Mouse (Mus musculus): ENCODE data around the gene Tle4. TPM values are rescaled to one million over a fixed set of nuclear protein-coding genes. Genes with fewer than 3 reads are reported as not detected.
"Not testable (repeated sequence)": the region's sequence is repeated elsewhere in the genome, so short reads cannot be mapped to it uniquely, and the experiment has no call there.

Tle4 gene
- total RNA-seq (2021) = 10 to 100 TPM in 1 of 2 experiments, 1 to 10 TPM in 1; 7.8 to 11.2 TPM
- polyA plus RNA-seq (2012; rRNA removed) = 5.2 and 6.0 TPM in 2 replicates
- long read RNA-seq, partial matches to known transcripts = 1 of 1 reads
- long read RNA-seq, other reads (novel, unspliced or antisense) = 0 of 1 reads

DNA sequence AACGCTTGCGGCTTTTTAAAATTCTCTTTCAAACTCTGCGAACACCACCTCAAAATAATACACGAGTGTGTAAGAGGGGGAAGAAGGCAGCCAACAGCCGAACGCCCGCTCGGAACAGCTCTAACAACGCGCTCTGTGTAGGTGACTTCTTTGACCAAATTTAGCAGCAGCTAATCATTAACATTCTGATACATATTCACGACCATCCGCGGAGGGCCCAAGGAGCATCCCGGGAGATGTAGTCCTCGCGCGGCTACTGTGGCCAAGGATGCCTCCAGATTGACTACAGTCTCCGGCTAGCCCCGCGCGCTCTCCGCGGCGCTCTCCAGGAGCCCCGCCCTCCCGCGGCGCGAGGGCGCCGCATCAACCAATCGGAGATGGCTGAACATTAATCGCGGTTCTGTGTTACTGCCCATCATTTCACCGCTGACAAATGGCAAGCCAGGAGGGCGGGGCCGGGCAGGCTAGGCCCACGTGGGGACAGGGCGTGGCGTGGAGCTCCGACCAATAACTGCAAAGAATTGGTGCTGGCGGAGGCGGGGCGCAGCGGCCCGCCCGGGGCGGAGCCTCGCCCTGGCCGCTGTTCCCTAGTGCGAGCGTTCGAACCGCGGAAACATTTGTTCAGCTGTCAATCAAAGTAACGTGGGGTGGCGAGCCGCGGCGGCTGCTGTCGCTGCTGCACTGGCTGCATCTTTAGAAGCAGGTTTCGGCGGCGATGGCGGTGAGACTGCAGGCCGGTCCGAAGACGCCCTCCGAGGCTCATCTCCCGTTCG lies at the start of gene Tle4:
TSS of gene Tle4 (minus strand) at position 135 of the 773 bp plus-strand sequence.
- peak; percentile 100 for DNase-seq

DNA sequence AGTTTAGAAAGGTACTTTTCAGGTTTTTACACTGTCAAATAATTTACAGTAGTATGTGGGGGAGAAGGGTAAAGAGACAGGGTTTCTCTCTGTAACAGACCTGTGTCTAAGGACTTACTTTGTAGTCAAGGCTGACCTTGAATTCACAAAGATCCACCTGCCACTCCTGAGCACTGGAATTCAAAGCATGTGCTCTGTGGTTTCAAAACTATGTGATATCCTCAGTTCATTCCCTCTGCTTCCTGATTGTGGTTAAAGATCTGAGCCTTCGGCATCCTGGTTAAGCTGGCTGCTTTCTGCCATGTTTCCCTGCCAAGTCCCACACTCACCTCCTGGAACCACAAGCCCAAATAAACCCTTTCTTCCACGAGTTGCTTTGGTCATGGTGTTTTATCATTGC lies 47.8 kb upstream of the Tle4 start:
- DNase-seq = no peak

DNA sequence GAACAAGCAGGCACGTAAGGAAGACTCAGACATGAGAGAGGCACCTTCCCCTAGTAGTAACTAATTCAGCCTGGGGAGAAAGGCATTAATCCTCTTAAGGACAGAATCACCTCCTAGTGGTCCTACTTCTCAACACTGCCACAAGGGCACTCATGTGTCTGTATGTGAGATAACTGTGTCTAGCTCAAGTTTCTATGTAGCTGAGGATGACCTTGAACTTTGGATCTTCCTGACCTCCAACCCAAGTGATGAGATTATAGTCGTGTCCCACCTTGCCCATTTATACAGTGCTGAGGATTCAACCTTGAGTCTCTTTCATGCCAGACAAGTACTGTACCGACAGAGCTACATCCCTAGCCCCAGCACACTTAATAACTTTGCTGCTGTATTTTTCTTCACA lies 46.9 kb upstream of the Tle4 start:
- no peak for DNase-seq

DNA sequence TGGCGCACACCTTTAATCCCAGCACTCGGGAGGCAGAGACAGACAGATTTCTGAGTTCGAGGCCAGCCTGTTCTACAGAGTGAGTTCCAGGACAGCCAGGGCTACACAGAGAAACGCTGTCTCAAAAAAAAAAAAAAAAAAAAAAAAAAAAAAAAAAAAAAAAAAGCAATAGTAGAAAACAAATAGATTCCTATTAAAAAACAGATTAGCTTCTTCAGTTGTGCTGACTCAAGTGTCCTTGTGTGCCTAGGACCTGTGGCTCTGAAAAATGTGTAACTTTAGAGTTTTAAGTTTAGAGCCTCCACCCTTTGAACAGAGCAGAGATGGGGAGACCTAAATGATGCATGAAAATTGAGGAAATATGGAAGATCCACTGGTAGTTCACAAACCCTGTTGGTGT lies 45.2 kb upstream of the Tle4 start:
- DNase-seq = not testable (repeated sequence)

DNA sequence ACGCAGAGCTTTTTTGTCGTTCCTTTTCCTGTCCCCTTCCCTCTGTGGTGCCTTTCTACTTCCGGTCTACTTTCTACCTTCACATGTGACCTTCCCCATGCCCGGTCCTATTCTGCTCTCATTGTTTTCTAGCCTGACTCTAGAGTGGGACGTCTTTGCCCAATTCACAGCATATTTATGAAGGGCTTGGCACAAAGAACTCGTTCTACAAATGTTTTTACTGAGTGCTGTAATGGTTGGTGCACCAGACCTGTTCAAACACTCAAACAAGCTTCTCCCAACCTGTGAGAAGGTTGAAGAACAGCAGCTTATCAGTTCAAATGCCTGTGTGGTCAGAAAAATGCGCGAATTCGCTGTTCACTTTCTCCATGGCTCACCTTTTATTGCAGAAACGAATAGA lies 44.8 kb upstream of the Tle4 start:
- DNase-seq = no peak

DNA sequence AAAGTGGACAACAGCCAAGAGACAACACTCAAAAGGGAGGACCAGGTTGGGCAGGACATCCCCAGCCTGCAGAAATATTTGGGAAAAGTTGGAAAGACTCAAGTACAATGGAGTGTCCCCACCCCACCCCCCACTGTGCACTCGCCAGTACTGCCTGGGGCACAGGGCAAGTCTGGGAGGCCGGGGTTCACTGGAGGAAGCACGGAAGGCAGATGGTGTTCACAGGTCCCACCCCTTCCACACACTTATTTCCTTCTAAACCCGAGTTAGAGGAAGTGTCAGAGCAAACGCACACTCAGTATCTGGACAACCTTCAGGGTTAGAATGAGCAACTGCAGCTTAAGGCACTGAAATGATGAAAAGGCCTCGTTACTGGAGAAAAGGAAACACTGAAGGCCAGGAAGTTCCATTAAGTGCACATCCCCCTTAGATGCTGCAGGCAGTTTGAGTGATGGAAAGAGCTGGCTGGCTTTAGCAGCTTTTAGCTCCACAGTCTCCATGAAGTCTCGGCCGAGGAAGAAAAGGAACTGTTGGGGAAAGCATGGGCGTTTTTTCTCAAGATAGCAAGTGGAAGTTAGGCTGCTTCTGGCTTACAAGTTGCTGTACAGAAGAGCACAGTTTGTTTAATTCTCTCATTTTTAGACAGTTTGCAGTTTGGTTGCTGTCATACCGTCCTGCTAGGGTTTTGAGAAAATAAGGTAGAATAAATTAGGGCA lies 37.5 kb upstream of the Tle4 start:
- peak; percentile 7 for DNase-seq

DNA sequence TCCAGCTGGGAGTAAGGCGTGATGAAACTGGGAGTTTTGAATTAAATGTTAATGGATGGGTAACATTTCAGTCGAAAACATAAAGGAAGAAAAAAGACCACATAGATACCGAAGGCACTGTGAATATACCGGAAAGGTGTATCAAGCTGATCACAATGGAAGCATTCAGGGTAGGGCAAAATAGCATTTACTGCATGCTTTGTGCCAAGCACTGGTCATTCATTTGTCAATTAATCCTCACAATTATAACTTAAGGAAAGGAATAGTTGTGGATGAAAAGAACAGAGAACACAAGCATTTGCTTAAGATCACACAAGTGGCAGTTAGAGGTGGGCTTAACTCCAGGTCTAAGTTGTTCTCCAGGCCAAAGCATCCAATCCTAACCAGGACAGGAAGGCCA lies 25.5 kb upstream of the Tle4 start:
- no peak for DNase-seq

DNA sequence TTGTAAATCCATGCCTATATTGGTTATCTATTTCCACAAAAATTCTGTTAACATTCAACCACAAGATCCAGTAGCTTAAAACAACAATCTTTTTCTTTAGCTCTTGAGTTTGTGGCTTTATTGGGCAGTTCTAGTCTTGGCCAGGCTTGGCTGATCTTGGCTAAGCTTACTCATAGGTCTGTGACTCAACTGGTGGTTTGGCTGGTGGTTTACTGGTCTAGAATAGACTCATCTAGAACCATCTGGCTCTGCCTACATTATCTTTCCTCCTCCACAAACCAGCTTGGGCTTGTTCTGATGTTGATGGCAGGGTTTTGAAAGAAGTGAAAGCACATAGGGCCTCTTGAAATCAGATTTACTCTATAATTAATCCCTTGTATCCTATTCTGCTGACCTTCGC lies 22.7 kb upstream of the Tle4 start:
- DNase-seq = peak; percentile 36

DNA sequence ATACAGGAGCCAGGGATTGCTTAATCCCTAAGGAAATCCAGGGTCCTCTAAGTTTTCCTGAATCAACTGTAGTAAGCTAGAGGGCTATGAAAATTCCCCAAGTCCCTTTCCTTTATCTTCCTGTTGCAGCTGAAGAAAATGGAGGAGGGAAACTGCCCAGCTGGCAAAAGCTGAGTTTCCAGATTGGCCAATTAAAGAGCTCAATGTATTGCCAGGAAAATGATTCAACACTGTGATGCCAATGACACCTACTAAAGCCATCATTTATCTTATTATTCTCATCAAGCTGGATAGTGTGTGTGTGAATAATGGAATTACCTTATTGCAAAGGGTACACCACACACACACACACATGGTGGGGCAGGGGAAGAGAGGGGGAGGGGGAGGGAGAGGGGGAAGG lies 22.0 kb upstream of the Tle4 start:
- DNase-seq = peak; percentile 3

DNA sequence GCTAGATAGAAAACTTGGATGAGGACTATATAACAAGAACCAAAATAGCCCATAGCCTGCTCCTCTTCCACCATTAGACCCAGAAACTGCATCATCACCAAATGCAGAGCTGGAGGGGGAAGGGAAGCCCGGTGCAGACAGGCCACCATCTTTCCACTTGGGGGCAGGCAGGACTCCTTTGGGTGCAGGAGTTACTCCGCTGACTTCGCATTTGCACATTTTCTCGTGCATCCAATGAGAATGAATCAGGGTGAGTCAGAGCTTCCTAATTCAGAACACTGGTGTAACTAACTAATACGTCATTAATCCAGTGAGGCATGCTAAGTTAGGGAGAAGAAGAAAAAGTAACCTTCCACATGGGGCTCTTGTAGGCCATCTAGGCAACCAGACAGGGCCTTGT lies 17.0 kb upstream of the Tle4 start:
- DNase-seq = no peak

DNA sequence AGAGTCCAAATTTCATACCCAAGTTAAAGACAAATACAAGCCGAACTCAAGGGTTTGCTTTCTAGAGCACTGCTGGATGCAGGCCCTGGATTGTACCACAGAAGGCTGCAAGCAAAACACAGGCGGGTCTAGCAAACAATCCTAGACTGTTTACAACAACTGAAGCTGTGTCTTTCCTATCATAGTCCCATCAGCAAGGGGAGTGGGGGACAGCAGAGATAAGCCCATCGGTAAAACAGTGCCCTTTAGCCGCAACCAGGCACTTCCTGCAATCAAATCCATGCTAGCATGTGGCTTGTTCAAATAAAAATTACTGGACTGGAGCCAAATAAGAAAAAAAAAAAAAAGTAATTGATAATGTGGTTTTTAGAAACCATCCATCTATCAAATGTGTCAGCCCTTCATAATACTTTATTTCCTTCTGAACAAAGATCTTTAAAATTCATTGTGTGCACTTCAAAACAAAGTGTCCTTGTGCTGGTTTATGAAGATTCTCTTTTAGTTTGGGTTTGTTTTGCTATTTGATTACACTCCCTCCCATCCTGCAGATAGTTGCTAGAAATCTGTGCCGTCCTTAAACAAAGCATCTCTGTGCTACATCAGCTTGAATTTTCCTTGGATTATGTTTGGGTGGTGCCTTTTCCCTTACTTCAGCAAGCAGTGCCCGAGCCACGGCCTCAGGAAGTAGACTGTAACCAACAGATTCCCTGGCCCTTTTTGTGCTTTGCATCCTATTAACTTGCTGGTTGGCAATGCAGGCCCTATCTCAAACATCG lies 12.9 kb upstream of the Tle4 start:
- DNase-seq = no peak

DNA sequence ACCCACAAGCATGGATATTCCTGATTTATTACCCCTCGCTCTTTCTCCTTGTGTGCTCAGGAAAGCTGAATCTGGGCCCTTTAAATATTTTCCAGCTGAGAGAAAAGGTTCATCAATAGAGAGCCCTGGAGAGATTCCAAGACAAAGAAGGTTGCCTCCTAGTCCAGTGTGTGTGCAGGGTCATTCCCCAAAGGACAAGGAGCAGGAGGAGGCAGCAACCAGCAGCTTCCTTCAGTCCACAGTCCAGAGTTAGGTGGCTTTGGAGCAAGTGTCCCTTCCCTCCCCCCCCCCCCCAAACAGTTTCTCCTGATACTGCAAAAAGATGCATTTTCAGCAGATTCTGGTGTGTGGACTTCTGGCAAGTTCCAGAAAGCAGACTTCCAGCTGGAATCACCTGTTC lies 3.0 kb upstream of the Tle4 start:
- DNase-seq = no peak

DNA sequence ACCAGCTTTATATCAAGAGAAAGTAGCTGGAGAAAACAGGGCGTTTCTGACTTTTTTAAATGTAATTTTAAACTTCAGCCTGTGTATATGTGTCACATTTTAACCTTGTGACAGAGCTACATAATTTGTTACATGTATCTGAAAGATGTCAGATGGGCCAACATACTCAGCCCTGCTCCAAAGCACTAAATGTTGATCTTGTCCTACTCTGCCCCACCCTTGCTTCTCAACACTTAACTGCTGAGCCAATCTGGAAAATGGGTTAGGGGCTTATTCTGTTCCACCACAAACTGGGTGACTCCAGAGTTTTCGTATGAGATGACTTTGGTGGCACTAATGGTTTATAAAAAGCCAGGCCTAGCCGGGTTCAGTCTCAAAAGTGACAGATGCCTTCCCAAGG lies 2.5 kb upstream of the Tle4 start:
- DNase-seq = no peak

DNA sequence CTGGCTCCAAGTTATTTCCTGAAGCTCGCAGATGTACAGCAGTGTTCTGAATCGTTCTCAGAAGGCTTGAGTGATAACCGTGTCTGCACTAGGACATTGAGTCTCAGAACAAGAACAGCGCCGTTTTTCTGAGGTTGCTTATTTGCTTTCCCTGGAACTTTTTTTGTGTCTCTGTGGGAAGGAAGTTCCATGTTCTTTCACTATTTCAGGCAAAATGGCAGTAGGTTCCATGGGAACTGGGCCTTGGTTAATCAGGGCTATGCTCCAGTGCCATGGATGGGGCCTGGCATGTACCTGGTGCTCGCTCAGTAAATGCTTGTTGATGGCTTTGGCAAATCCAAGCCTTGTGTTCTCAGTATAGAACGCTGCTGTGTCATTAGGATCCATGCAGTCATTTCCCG lies 2.0 kb upstream of the Tle4 start:
- no peak for DNase-seq

DNA sequence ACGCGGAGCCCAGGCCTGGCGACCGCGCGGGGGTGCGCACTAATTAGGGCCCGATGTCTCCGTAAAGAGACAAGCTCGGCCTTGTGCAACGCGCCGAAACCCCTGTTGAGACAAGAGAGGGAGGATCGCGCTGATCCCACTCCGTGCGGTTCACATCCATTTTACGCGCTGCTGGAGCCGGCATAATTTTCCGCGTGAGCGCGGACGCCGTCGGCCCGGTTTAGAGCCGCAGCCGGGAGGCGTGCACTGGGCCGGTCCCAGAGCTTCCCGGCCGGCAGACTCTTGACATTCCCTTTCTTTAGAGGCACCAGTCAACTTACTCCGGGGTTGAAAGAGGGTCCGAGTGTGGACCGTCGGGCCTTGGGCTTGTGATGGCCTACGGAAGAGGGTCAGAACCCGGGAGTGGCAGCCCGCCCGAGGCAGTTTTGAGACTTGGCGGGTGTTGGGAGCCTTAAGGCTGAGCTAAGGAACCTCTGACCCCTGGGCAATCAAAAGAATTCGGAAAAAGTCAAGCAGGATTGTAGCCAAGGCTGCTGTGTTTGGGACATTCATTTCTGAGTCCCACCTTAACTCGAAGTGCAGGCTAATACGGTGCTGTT lies 938 bp upstream of the Tle4 start:
- no peak for DNase-seq

DNA sequence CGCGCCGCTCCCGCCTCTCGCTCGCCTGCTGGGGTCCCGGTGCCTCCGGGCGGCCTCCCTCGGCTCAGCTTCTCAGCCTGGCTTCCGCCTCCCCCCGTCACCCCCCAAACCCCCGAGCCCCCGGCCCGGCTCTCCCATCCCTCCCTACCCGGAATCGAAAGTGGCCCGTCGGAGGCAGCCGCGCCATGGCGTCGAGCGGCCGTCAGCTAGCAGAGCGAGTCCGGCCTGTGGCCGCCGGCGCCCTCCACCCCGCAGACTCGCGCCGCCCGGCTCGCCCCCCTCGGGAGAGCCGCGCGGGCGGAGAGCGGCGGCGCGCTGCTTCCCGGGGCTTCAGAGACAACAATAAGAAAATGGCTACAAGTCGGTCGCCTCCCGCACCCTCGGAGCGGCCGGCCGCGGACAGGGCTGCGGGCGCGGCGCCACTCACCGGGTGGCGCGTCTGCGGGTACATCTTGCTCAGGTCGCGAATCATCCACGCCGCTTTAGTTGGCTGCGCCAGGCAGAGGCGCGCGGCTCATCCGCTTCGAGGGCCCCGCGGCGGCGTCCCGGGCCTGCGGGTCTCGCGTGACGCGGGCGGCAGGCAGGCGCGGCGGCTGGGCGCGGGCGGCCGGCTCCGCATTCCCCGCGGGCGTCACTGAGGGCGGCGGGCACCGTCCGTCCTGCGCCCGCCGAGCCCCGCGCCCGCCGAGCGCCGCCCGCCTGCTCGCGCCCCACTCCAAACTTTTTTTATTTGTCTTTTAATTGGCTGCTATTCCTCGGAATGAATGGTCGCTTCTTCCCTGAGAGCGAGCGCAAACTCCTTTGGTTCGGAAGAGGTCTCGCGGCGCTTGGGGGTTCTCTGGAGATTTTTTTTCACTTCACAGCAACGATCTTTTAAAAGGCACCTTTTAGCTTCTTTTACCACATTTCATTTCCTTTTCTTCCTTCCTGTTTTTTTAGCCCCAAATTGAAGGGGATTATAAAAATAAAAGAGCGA lies 622 bp downstream of the Tle4 start:
- DNase-seq = peak; percentile 70

DNA sequence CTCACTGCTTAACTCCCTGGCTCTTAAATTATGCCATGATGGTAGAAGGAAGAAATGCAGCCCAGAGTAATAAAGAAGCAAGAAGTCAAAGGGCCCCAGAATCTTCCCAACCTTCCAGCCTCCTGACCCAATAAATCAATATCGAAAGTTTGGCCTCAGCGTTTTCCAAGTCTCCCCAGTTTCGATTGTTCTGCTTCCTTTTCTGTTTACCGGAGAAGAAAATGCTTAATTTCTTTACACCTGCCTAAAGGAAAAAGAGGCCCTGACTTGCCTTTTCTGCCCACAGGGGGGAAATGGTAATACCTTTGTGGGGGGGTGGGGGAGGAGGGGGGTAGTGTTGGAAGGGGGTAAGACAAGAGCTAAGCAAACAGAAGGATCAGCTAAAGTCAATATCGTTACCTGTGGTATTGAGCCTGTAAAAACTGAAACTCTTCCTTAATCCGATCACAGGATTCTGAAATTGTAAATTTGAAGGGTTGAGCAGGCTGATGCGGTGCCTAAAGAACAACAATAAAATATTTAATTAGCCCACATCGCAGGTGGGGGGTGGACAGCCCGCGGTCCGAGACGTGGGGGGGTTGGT lies 1.4 kb downstream of the Tle4 start:
- DNase-seq = peak; percentile 19

DNA sequence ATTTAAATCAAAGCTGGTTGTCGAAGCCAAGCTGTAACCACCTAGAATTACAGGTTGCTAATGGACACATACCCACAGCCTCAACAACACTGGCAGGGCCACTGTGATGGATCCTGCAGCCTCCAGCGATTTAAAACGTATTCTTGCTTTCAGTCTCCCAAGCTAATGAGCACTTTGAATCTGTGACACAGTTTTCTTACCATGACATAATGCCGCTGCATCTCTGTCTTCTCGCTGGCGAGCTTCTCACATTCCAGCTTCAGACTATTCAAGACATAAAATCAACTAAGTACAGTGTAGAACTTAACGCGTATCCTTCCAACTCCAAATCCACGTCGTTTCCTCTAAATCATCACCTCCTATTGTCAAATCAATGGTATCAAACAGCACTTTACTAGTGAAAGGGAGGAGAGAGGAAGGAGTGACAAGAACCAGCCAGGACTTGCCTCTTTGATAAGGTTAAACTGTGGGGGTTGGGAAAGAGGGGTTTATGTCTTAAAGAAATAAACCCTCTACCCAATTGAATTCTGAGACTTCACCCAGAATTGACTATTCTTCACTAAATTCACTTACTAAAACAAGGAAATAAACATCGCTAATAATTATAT lies 2.4 kb downstream of the Tle4 start:
- no peak for DNase-seq

DNA sequence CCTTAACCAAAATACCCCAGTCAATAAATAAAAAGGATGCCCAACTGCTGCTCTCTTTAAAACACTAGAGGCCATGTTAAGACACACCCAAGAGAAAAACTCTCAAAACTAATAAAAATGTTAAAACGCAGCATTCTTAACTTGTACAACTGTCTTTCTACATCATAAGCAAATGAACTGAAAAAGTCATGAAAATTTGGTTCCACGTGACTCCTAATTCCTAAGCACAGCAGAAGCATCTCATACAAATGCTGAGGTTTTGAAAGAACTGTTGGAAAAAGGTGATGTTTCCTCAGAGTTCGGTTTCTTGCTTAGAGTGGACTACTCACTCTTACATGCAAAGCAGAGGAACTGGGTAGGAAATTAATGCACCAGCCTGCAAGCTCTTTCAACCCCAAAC lies 3.3 kb downstream of the Tle4 start:
- no peak for DNase-seq
